Comparison of ENCODE assay signal across 9 mouse cellular contexts in the genomic region with DNA sequence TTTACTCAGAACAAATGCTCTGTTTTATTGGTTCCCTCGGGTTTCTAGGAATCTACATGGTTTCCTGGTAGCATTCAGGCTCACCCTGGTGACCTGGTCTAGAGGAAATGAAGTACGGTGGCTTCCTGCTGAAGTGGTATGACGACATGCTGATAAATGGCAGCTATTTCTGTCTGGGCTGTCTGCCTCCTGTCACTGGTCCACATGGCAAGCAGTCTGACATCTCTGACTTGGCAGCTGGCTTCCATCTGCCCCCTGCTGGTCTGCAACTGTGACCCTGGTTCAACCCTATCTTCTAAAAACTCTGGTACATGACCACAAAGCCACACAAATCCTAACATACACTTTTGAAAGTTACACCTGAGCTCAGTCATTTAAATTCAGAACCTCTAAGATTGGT.
DNase-seq lines count a peak whose midpoint lies in the region; ATAC-seq and TF ChIP-seq lines count a peak whose summit lies in the region.
"Had no signal": no experiment of that assay in that cellular context is flagged by ENCODE, and none has a peak within 500 bp of the region (broad histone marks: within the 10 kb centered on the region; RNA-seq: fewer than 3 reads in every experiment).

No protein-coding gene starts in this region.

- WGBS in liver, postnatal 0 days (ENCODE audit: insufficient replicate concordance), result 13% methylated on average over 3 of the region's 3 CpGs

- no peak overlapping the region for H3K9ac ChIP-seq in liver, postnatal 0 days (replicated peaks)

- intact Hi-C loops in heart, postnatal 25 days (cut with DNase I), result loop anchor here (5.0 kb wide), 2 partner anchors 671 to 746 kb away; no protein-coding TSS in a partner anchor

- no peak overlapping the region for H3K27ac ChIP-seq in liver, postnatal 0 days (ENCODE audit: low read depth)

- DNase-seq in frontal cortex, postnatal 10 days (ENCODE audit: low spot score in 2 of 2), result peak; percentile 7 to 10
- DNase-seq in frontal cortex, postnatal 14 days (ENCODE audit: low spot score in 2 of 2), result no peak
- DNase-seq in adrenal gland, postnatal 10 days, result peak; percentile 67
- peak; percentile 54 for DNase-seq in fibroblast of lung, adult 2 months (ENCODE audit: low read depth)
- peak; percentile 49 for DNase-seq in heart, postnatal 25 days (ENCODE audit: low spot score)
- DNase-seq in liver, postnatal 0 days, result peak; percentile 23
- no peak for DNase-seq in c-Kit-positive CD71-positive TER-119-positive erythroid progenitor cells, embryonic 14.5 days (ENCODE audit: low spot score)
- DNase-seq in frontal cortex, adult 2 months (ENCODE audit: extremely low spot score in 1 of 2, low spot score in 1 of 2), result no peak

- peak; percentile 36 for TF ChIP-seq CTCF in liver, postnatal 0 days (IDR thresholded peaks at IDR 0.05; ENCODE audit: low read depth)

- no peak overlapping the region for H3K4me3 ChIP-seq in liver, postnatal 0 days (ENCODE audit: low read depth, low read length)

- H3K4me1 ChIP-seq in liver, postnatal 0 days (ENCODE audit: insufficient read depth), result no peaks in the 10 kb centered on the region

- ATAC-seq in liver, postnatal 0 days, result no peak

- H3K9me3 ChIP-seq in liver, postnatal 0 days (ENCODE audit: low read length), result no peaks in the 10 kb centered on the region

- no peaks in the 10 kb centered on the region for H3K27me3 ChIP-seq in liver, postnatal 0 days (ENCODE audit: insufficient read depth, low read length)
- H3K27me3 ChIP-seq: CH12.LX had no signal

- H3K4me2 ChIP-seq in liver, postnatal 0 days (ENCODE audit: low read depth, low read length), result no peak overlapping the region

- TF ChIP-seq EP300 in liver, postnatal 0 days (IDR thresholded peaks at IDR 0.05; ENCODE audit: low read depth), result no peak

- H3K36me3 ChIP-seq in liver, postnatal 0 days (replicated peaks; ENCODE audit: insufficient read depth, low read length), result no peaks in the 10 kb centered on the region

Comparison
In these comparisons a context has a peak if more than half of its experiments do, and no peak if none do; other contexts are left out.
1. DNase-seq: peak in frontal cortex, postnatal 10 days (2 of 2), adrenal gland, postnatal 10 days (single experiment), fibroblast of lung, adult 2 months (single experiment), heart, postnatal 25 days (single experiment) and liver, postnatal 0 days (single experiment); none in frontal cortex, postnatal 14 days (0 of 2), c-Kit-positive CD71-positive TER-119-positive erythroid progenitor cells, embryonic 14.5 days (single experiment) and frontal cortex, adult 2 months (0 of 2).